Mouse (Mus musculus) retina, postnatal 1 day (tissue): ENCODE data around the gene Agpat1.

Experiments
- DNase-seq: peaks from one replicate; pipeline ENCODE4 v3.0.0-alpha.2; 2012

Agpat1 gene

GRCm38 (mm10) chr17:34586796-34587422, 17.2 kb upstream of the Agpat1 start:
- DNase-seq = peak; percentile 95

- DNase-seq = peak; percentile 96
These were observed 16.6 kb upstream of the Agpat1 start for GRCm38 (mm10) chr17:34587423-34587811.

GRCm38 (mm10) chr17:34587814-34588213, 16.2 kb upstream of the Agpat1 start:
- no peak for DNase-seq

GRCm38 (mm10) chr17:34588767-34589166, 15.3 kb upstream of the Agpat1 start:
- no peak for DNase-seq

- DNase-seq = no peak
These were observed 14.9 kb upstream of the Agpat1 start for GRCm38 (mm10) chr17:34589206-34589605.

GRCm38 (mm10) chr17:34589681-34590101, 14.4 kb upstream of the Agpat1 start, which contains the start of gene Gpsm3:
Gene Gpsm3, plus strand, starts transcription at chr17:34589806.
- peak; percentile 61 for DNase-seq

GRCm38 (mm10) chr17:34590154-34590987, 13.7 kb upstream of the Agpat1 start:
- DNase-seq = no peak

GRCm38 (mm10) chr17:34591029-34591993, 12.8 kb upstream of the Agpat1 start, which contains the start of gene Pbx2:
Gene Pbx2, plus strand, starts transcription at chr17:34591266.
- DNase-seq = no peak

GRCm38 (mm10) chr17:34591994-34592375, 12.1 kb upstream of the Agpat1 start:
- DNase-seq = peak; percentile 96

GRCm38 (mm10) chr17:34592581-34593549, 11.2 kb upstream of the Agpat1 start:
- peak; percentile 61 for DNase-seq

GRCm38 (mm10) chr17:34593752-34594525, 10.1 kb upstream of the Agpat1 start:
- peak; percentile 47 for DNase-seq

- DNase-seq = no peak
These were observed 8.0 kb upstream of the Agpat1 start for GRCm38 (mm10) chr17:34596098-34596497.

- no peak for DNase-seq
These were observed 6.4 kb upstream of the Agpat1 start, which contains the start of gene Ager for GRCm38 (mm10) chr17:34597566-34598095. Gene Ager, plus strand, starts transcription at chr17:34597862.

- no peak for DNase-seq
These were observed 4.2 kb upstream of the Agpat1 start for GRCm38 (mm10) chr17:34599891-34600290.

GRCm38 (mm10) chr17:34601796-34602195, 2.3 kb upstream of the Agpat1 start:
- no peak for DNase-seq

- DNase-seq = peak; percentile 100
These were observed 544 bp upstream of the Agpat1 start, which contains the start of gene Rnf5 for GRCm38 (mm10) chr17:34603375-34604060. Gene Rnf5, minus strand, starts transcription at chr17:34603690.

- DNase-seq = no peak
These were observed 612 bp downstream of the Agpat1 start for GRCm38 (mm10) chr17:34604511-34605237.

- peak; percentile 97 for DNase-seq
These were observed 1.5 kb downstream of the Agpat1 start for GRCm38 (mm10) chr17:34605609-34606008.
